ENCODE assay signal across 19 mouse cellular contexts in the genomic region with DNA sequence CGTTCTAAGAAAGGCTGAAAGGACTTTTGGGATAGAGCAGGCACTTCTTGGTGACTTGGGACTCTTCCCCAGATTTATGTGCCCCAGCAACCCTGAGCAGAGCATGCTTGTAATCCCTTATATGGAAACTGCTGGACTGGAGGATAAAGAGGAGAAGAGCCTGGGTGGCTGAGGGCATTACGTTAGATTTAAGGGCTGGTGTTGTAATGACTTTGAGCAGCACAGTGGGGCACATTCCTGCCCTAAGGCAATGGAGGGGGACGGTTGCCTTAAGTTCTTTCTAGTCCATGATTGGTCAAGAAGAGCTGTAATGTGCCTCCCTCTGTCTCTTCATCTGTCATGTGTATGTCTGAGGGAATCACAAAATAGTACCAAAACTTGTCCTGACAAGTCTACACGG.
A peak's percentile ranks its signal among the peaks of the same experiment; 100 is the strongest.
DNase-seq lines count a peak whose midpoint lies in the region; ATAC-seq and TF ChIP-seq lines count a peak whose summit lies in the region.
"Had no signal": no experiment of that assay in that cellular context is flagged by ENCODE, and none has a peak within 500 bp of the region (broad histone marks: within the 10 kb centered on the region; RNA-seq: fewer than 3 reads in every experiment).

No protein-coding gene starts in this region.

- H3K9me3 ChIP-seq in heart, postnatal 0 days (replicated peaks; ENCODE audit: control insufficient read depth, low read length) = no peaks in the 10 kb centered on the region
- no peaks in the 10 kb centered on the region for H3K9me3 ChIP-seq in lung, embryonic 15.5 days
- H3K9me3 ChIP-seq in embryonic facial prominence, embryonic 15.5 days (replicated peaks) = no peaks in the 10 kb centered on the region
- H3K9me3 ChIP-seq in stomach, postnatal 0 days (ENCODE audit: control insufficient read depth, low read length) = no peaks in the 10 kb centered on the region
- H3K9me3 ChIP-seq: liver, embryonic 12.5 days; midbrain, embryonic 10.5 days; neural tube, embryonic 13.5 days had no signal

- 0 out of 2 replicates have a peak overlapping the region, but pooled peaks have one; percentile 36 for H3K9ac ChIP-seq in heart, postnatal 0 days (replicated peaks; ENCODE audit: low read depth, low read length)
- no peak overlapping the region for H3K9ac ChIP-seq in lung, embryonic 15.5 days
- H3K9ac ChIP-seq in embryonic facial prominence, embryonic 15.5 days = no peak overlapping the region
- H3K9ac ChIP-seq in stomach, postnatal 0 days (ENCODE audit: low read length) = no peak overlapping the region
- H3K9ac ChIP-seq: hindbrain, embryonic 14.5 days; liver, embryonic 12.5 days; neural tube, embryonic 13.5 days had no signal

- TF ChIP-seq EP300 in heart, postnatal 0 days (IDR thresholded peaks at IDR 0.05; ENCODE audit: low read depth) = no peak
- no peak for TF ChIP-seq EP300 in stomach, postnatal 0 days (optimal IDR thresholded peaks at IDR 0.05)

- ATAC-seq in heart, postnatal 0 days (ENCODE audit: insufficient read depth, low read depth) = no peak
- ATAC-seq in lung, embryonic 15.5 days (ENCODE audit: borderline replicate concordance, extremely low read depth, low FRiP score, low TSS enrichment) = no peak
- no peak for ATAC-seq in embryonic facial prominence, embryonic 15.5 days (ENCODE audit: insufficient number of reproducible peaks, low FRiP score, low TSS enrichment, low read depth)
- ATAC-seq in stomach, postnatal 0 days (ENCODE audit: low FRiP score, low TSS enrichment) = no peak
- ATAC-seq: activated CD4-positive, CD25-positive, alpha-beta regulatory T cell, adult 4 months; liver, embryonic 12.5 days had no signal

- H3K36me3 ChIP-seq in heart, postnatal 0 days (replicated peaks; ENCODE audit: control insufficient read depth, insufficient read depth, low read length) = peaks cover 41% of the 10 kb centered on the region
- H3K36me3 ChIP-seq in lung, embryonic 15.5 days = peaks cover 9% of the 10 kb centered on the region; the same call in 1 of the 2 replicates
- peaks cover 23% of the 10 kb centered on the region; the same call in 1 of the 2 replicates for H3K36me3 ChIP-seq in embryonic facial prominence, embryonic 15.5 days
- H3K36me3 ChIP-seq in stomach, postnatal 0 days (ENCODE audit: control insufficient read depth, insufficient read depth, low read length) = no peaks in the 10 kb centered on the region

- H3K27me3 ChIP-seq in heart, postnatal 0 days (ENCODE audit: control insufficient read depth, insufficient read depth, low read length) = no peaks in the 10 kb centered on the region
- H3K27me3 ChIP-seq in lung, embryonic 15.5 days = no peaks in the 10 kb centered on the region
- no peaks in the 10 kb centered on the region for H3K27me3 ChIP-seq in embryonic facial prominence, embryonic 15.5 days
- no peaks in the 10 kb centered on the region for H3K27me3 ChIP-seq in stomach, postnatal 0 days (ENCODE audit: control insufficient read depth, insufficient read depth, low read length)
- H3K27me3 ChIP-seq: liver, embryonic 12.5 days; neural tube, embryonic 13.5 days had no signal

- intact Hi-C loops in heart, postnatal 10 days (cut with DNase I) = no loop called here

- peak overlapping the region; percentile 81 for H3K27ac ChIP-seq in heart, postnatal 0 days (ENCODE audit: low read depth)
- H3K27ac ChIP-seq in lung, embryonic 15.5 days = peak overlapping the region; percentile 65
- 0 out of 2 replicates have a peak overlapping the region, but pooled peaks have one; percentile 67 for H3K27ac ChIP-seq in embryonic facial prominence, embryonic 15.5 days (replicated peaks)
- peak overlapping the region; percentile 49; the same call in 1 of the 2 replicates for H3K27ac ChIP-seq in stomach, postnatal 0 days (replicated peaks)
- H3K27ac ChIP-seq: hindbrain, embryonic 14.5 days; liver, embryonic 12.5 days; midbrain, embryonic 10.5 days had no signal

- 55% methylated on average over 4 of the region's 4 CpGs for WGBS in heart, postnatal 0 days
- 54% methylated on average over 4 of the region's 4 CpGs for WGBS in lung, embryonic 15.5 days
- 44% methylated on average over 4 of the region's 4 CpGs for WGBS in embryonic facial prominence, embryonic 15.5 days
- 58% methylated on average over 4 of the region's 4 CpGs for WGBS in stomach, postnatal 0 days

- H3K4me3 ChIP-seq in heart, postnatal 0 days (ENCODE audit: low read depth, low read length) = no peak overlapping the region
- H3K4me3 ChIP-seq in lung, embryonic 15.5 days = no peak overlapping the region
- H3K4me3 ChIP-seq in embryonic facial prominence, embryonic 15.5 days (replicated peaks) = peak overlapping the region; percentile 23; the same call in 1 of the 2 replicates
- no peak overlapping the region for H3K4me3 ChIP-seq in stomach, postnatal 0 days (ENCODE audit: low read depth, low read length)
- H3K4me3 ChIP-seq: liver, embryonic 12.5 days; midbrain, embryonic 10.5 days; neural tube, embryonic 13.5 days had no signal

- DNase-seq in heart, postnatal 0 days (ENCODE audit: low spot score) = no peak
- DNase-seq in heart, postnatal 10 days = no peak
- DNase-seq in lung, postnatal 36 days = no peak
- DNase-seq in stomach, postnatal 0 days (ENCODE audit: low spot score) = no peak
- DNase-seq in right cerebral cortex, postnatal 10 days (ENCODE audit: low spot score in 2 of 2) = no peak
- DNase-seq: adrenal gland, postnatal 36 days; cerebellum, adult 9-11 months; heart, adult 11 months; kidney, adult 9 months; layer of hippocampus, adult 9-11 months; lung, postnatal 10 days; thymus, adult 2 months had no signal

- TF ChIP-seq CTCF in heart, postnatal 0 days (IDR thresholded peaks at IDR 0.05; ENCODE audit: low read depth) = no peak
- TF ChIP-seq CTCF in stomach, postnatal 0 days (IDR thresholded peaks at IDR 0.05; ENCODE audit: low read depth) = no peak

- H3K4me1 ChIP-seq in heart, postnatal 0 days (ENCODE audit: control insufficient read depth, insufficient read depth) = peaks cover 35% of the 10 kb centered on the region
- peaks cover 54% of the 10 kb centered on the region for H3K4me1 ChIP-seq in lung, embryonic 15.5 days
- peaks cover 35% of the 10 kb centered on the region for H3K4me1 ChIP-seq in embryonic facial prominence, embryonic 15.5 days
- peaks cover 4% of the 10 kb centered on the region; the same call in 1 of the 2 replicates for H3K4me1 ChIP-seq in stomach, postnatal 0 days (replicated peaks; ENCODE audit: control insufficient read depth, insufficient read depth)
- H3K4me1 ChIP-seq: midbrain, embryonic 10.5 days had no signal

- H3K4me2 ChIP-seq in heart, postnatal 0 days (ENCODE audit: low read depth, low read length) = 0 out of 2 replicates have a peak overlapping the region, but pooled peaks have one; percentile 1
- no peak overlapping the region for H3K4me2 ChIP-seq in lung, embryonic 15.5 days
- H3K4me2 ChIP-seq in embryonic facial prominence, embryonic 15.5 days (replicated peaks) = peak overlapping the region; percentile 13
- H3K4me2 ChIP-seq in stomach, postnatal 0 days (replicated peaks; ENCODE audit: low read depth) = 0 out of 2 replicates have a peak overlapping the region, but pooled peaks have one; percentile 15
- H3K4me2 ChIP-seq: hindbrain, embryonic 14.5 days; liver, embryonic 12.5 days; neural tube, embryonic 13.5 days had no signal
